Mouse (Mus musculus) intestine, embryonic 14.5 days (tissue): Measurements from ENCODE around the gene Slc6a8. TPM values are rescaled to one million over a fixed set of nuclear protein-coding genes. Genes with fewer than 3 reads are reported as not detected.
A peak's percentile ranks its signal among the peaks of the same experiment; 100 is the strongest.

Experiments
- ATAC-seq: fragments of 200-750 bp; cut with Nextera tagmentation; replicated peaks from 2 replicates; pipeline ENCODE4 v1.8.0; 2017; ENCODE audit warnings: low read depth, moderate number of reproducible peaks, moderate TSS enrichment, moderate library complexity; ENCODE audit not compliant: low FRiP score, low TSS enrichment
- DNase-seq: peaks from one replicate; pipeline ENCODE4 v3.0.0-alpha.2; 2018; ENCODE audit warnings: low spot score
- H3K27ac ChIP-seq: fragments of 300-500 bp; sonication (generic); 2 replicates; pipeline ENCODE4 v1.5.1; 2014; ENCODE audit warnings: low read depth, mild to moderate bottlenecking, control low read depth
- H3K27me3 ChIP-seq: fragments of 300-500 bp; sonication (generic); replicated peaks from 2 replicates; pipeline ENCODE4 v1.6.1; 2014; ENCODE audit warnings: low read length, control low read depth; ENCODE audit not compliant: control insufficient read depth, insufficient read depth
- H3K36me3 ChIP-seq: fragments of 300-500 bp; sonication (generic); 2 replicates; pipeline ENCODE4 v1.6.1; 2014; ENCODE audit warnings: low read length, control low read depth; ENCODE audit not compliant: control insufficient read depth, insufficient read depth
- H3K4me1 ChIP-seq: fragments of 300-500 bp; sonication (generic); replicated peaks from 2 replicates; pipeline ENCODE4 v1.6.1; 2014; ENCODE audit warnings: low read length, control low read depth, mixed read lengths; ENCODE audit not compliant: control insufficient read depth, insufficient read depth
- H3K4me2 ChIP-seq: fragments of 300-500 bp; sonication (generic); 2 replicates; pipeline ENCODE4 v1.6.1; 2014; ENCODE audit warnings: low read length
- H3K4me3 ChIP-seq: fragments of 300-500 bp; sonication (generic); 2 replicates; pipeline ENCODE4 v1.5.1; 2014; ENCODE audit warnings: low read depth, low read length, control low read depth, mixed read lengths
- H3K9ac ChIP-seq: fragments of 300-500 bp; sonication (generic); 2 replicates; pipeline ENCODE4 v1.6.1; 2014; ENCODE audit warnings: mild to moderate bottlenecking, low read length
- H3K9me3 ChIP-seq: fragments of 300-500 bp; sonication (generic); 2 replicates; pipeline ENCODE4 v1.6.1; 2016; ENCODE audit warnings: low read length, control low read depth; ENCODE audit not compliant: control insufficient read depth
- WGBS: fragments of 180-500 bp; shearing (Covaris S2); extraction: QIAGEN DNeasy Blood & Tissue Kit; methylation state at CpG from one replicate; pipeline ENCODE4 v1.1.7; 2014; 5-methylcytosine and 5-hydroxymethylcytosine counted together
- polyA plus RNA-seq: library from polyadenylated mRNA; unstranded; fragments of >200 nt; fragmentation: Nextera tagmentation; extraction: Ambion mirVana; gene quantifications from 2 replicates; pipeline ENCODE4 v1.2.1, GENCODE M21; 2014

Slc6a8 gene
- polyA plus RNA-seq = 9.1 and 10.8 TPM in 2 replicates

DNA sequence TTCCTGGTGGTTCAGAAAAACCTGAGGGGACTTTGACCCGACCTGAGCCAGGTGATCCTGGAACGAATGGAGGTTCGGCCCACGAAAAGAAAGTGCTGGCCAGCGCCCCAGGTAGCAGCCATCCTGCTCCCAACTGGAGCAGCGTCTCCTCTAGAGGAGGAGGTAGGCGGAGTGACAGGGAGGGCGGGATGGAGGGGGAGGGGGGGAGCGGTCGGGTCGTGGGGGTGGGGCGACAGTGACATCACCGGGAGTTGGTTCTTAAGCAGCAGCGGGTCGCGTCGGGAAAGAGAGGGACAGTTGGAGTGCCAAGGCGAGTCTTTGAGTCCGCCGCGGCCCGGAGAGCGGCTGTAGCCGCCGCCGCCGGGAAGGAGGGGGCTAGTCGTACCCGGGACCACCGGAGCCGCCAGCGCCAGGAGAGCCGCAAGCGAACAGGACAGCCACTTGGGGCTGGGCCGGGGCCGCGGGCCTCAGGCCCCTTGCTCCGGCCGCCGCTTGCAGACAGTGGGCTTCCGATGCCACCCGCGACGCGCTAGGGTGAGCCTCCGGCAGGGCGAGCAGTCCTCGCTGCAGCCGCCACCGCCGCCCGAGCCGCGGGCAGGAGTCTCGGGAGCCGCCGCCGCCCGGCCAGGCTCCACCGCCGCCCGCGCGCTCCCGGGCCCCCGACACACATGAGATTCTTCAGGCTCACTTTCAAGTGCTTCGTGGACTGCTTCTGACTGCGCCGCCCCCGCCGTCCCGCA lies at the start of gene Slc6a8:
TSS of gene Slc6a8 (plus strand) at position 272 of the 740 bp plus-strand sequence.
- 0 out of 2 replicates have a peak within 1 kb of the TSS, but pooled peaks have one; percentile 54 for H3K27ac ChIP-seq
- H3K4me1 ChIP-seq = 0 out of 2 replicates have a peak, but pooled peaks cover 3% of the 10 kb centered on the region
- whole genome bisulfite sequencing = 11% methylated on average over 33 of the region's 72 CpGs
- H3K4me2 ChIP-seq = peak within 1 kb of the TSS; percentile 62
- H3K36me3 ChIP-seq = 0 out of 2 replicates have a peak, but pooled peaks cover 3% of the 10 kb centered on the region
- DNase-seq (peak; percentile 79), ATAC-seq (peak; percentile 68)
- H3K9ac ChIP-seq = peak within 1 kb of the TSS; percentile 63
- H3K27me3 ChIP-seq = no peaks in the 10 kb centered on the region
- peak within 1 kb of the TSS; percentile 53 for H3K4me3 ChIP-seq
- no peaks in the 10 kb centered on the region for H3K9me3 ChIP-seq

DNA sequence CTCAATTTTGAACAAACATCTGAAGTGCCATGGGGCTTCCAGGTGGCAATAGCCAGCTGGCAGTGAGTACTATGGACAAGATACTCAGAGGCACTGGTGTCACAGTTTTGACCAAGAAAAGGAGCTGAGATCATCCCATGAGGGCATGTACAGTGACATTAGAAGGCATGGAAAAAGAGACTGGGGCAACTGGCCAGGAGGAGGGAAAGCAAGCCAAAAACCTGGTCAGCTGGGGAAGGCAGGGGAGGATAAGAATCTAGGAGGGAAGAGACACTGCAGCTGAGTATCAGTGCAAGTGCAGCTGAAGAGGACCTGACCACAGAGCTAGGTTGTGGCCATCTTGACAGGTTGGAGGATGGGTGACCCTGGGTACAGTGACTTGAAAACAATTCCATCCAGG lies 46.0 kb upstream of the Slc6a8 start:
- no peak overlapping the region for H3K9ac ChIP-seq
- H3K4me2 ChIP-seq = no peak overlapping the region
- no peak for DNase-seq
- no peak overlapping the region for H3K4me3 ChIP-seq
- no peak overlapping the region for H3K27ac ChIP-seq
- ATAC-seq = no peak
- no peaks in the 10 kb centered on the region for H3K36me3 ChIP-seq
- H3K4me1 ChIP-seq = no peaks in the 10 kb centered on the region
- no peaks in the 10 kb centered on the region for H3K9me3 ChIP-seq
- no peaks in the 10 kb centered on the region for H3K27me3 ChIP-seq

- Histone ChIP-seq H3K9me3 (no peaks in the 10 kb centered on the region), H3K4me2 (peak overlapping the region; percentile 37), H3K27me3 (peaks cover 35% of the 10 kb centered on the region), H3K4me1 (no peaks in the 10 kb centered on the region), H3K9ac (no peak overlapping the region), H3K36me3 (no peaks in the 10 kb centered on the region), H3K4me3 (no peak overlapping the region), H3K27ac (no peak overlapping the region)
- ATAC-seq (no peak), DNase-seq (no peak)
- WGBS = 12% methylated on average over 17 of the region's 19 CpGs
These were observed 37.5 kb upstream of the Slc6a8 start for GRCm38 (mm10) chrX:73635425-73635824.

DNA sequence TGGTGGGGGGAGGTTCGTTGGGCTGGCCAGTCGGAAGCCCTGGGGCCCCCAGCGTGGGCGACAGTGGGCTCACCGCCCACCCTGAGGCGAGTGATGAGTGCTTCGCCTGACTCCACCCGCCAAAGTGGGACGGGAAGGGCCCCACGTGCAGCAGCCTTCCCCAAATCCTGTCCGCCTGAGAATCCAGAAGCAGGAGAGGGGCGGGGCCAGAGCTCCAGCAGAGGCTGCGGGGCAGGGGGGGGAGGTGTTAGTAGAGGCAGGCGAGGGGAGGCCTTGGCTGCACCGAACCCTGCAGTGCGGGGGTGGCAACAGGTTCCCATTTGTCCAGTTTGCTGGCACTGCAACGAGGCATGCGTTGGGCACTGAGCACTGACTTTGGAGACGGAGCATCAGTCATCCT lies 35.5 kb upstream of the Slc6a8 start:
- no peak overlapping the region for H3K27ac ChIP-seq
- DNase-seq (peak; percentile 54), ATAC-seq (no peak)
- peak overlapping the region; percentile 50 for H3K4me2 ChIP-seq
- 11% methylated on average over 18 of the region's 19 CpGs for WGBS
- H3K4me3 ChIP-seq = peak overlapping the region; percentile 25
- H3K36me3 ChIP-seq = no peaks in the 10 kb centered on the region
- H3K27me3 ChIP-seq = peaks cover 35% of the 10 kb centered on the region
- H3K4me1 ChIP-seq = no peaks in the 10 kb centered on the region
- H3K9ac ChIP-seq = no peak overlapping the region
- no peaks in the 10 kb centered on the region for H3K9me3 ChIP-seq

- ATAC-seq (peak; percentile 65), DNase-seq (peak; percentile 70)
- Histone ChIP-seq H3K4me3 (peak within 1 kb of the TSS; percentile 37), H3K4me2 (peak within 1 kb of the TSS; percentile 58), H3K27me3 (peaks cover 31% of the 10 kb centered on the region), H3K9me3 (no peaks in the 10 kb centered on the region), H3K27ac (no peak within 1 kb of the TSS), H3K9ac (peak within 1 kb of the TSS; percentile 38), H3K4me1 (no peaks in the 10 kb centered on the region), H3K36me3 (no peaks in the 10 kb centered on the region)
- 4% methylated on average over 22 of the region's 28 CpGs for WGBS
These were observed 33.7 kb upstream of the Slc6a8 start, which contains the start of gene Dusp9 for GRCm38 (mm10) chrX:73639255-73639675. Gene Dusp9 (plus strand): TSS chrX:73639419.

DNA sequence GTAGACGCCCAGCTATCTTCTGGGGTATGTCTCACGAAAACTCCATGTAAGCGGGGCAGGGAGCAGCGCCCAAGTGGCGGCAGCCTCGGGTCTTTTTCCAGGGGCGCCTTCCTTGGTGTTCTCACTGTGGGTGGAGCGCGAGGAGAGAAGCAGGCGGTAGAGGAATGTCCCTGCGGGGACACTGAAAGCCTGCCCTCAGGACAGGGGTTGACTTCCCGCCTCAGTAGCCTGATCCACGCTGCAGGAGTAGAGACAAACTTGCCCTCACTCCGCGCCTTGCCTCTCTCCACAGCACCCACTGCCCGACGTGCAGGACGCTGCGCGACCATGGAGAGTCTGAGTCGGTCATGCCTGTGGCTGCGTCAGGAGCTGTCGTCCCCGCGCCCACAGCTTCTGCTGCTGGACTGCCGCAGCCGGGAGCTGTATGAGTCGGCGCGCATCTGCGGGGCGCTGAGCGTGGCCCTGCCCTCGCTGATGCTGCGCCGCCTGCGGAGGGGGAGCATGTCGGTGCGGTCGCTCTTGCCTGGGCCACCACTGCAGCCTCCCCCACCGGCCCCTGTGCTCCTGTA lies 33.0 kb upstream of the Slc6a8 start:
- no peaks in the 10 kb centered on the region for H3K36me3 ChIP-seq
- peak; percentile 20; the same call in 1 of the 2 replicates for ATAC-seq
- H3K4me2 ChIP-seq = peak overlapping the region; percentile 58
- 11% methylated on average over 41 of the region's 41 CpGs for WGBS
- no peaks in the 10 kb centered on the region for H3K4me1 ChIP-seq
- DNase-seq = peak; percentile 67
- peak overlapping the region; percentile 38; the same call in 1 of the 2 replicates for H3K9ac ChIP-seq
- H3K4me3 ChIP-seq = peak overlapping the region; percentile 37
- no peaks in the 10 kb centered on the region for H3K9me3 ChIP-seq
- H3K27ac ChIP-seq = no peak overlapping the region
- peaks cover 31% of the 10 kb centered on the region for H3K27me3 ChIP-seq

DNA sequence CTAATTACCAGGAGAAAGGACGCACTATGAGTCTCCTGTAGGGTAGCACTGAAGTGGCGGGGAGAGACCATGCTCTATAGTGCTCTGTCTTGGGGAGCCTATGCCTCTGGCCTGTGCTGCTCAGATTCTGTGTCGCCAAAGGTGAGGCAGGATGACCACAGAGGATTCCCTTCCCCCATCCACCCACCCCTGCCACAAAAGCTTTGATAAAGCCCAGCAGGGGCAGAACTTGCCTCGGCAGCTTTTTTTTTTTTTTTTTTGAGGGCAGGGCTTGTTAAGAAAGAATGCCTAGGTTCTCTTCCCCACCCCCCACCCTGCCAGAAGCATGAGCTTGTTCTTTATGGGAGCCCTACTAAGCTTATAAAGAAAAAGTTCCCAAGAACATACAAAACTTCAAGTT lies 27.8 kb upstream of the Slc6a8 start:
- Histone ChIP-seq H3K4me3 (no peak overlapping the region), H3K36me3 (no peaks in the 10 kb centered on the region), H3K27me3 (0 out of 2 replicates have a peak, but pooled peaks cover 2% of the 10 kb centered on the region), H3K4me2 (no peak overlapping the region), H3K9ac (no peak overlapping the region), H3K27ac (no peak overlapping the region), H3K9me3 (no peaks in the 10 kb centered on the region), H3K4me1 (no peaks in the 10 kb centered on the region)
- DNase-seq = no peak
- no peak for ATAC-seq
- 41% methylated on average over 4 of the region's 4 CpGs for WGBS

GRCm38 (mm10) chrX:73650869-73651268 lies 22.1 kb upstream of the Slc6a8 start:
- Histone ChIP-seq H3K4me1 (no peaks in the 10 kb centered on the region), H3K9ac (no peak overlapping the region)
- 56% methylated on average over 3 of the region's 3 CpGs for WGBS

More at GRCm38 (mm10) chrX:73650869-73651268, 22.1 kb upstream of the Slc6a8 start:
- Histone ChIP-seq H3K9me3 (no peaks in the 10 kb centered on the region), H3K27me3 (no peaks in the 10 kb centered on the region; the same call in 1 of the 2 replicates), H3K36me3 (no peaks in the 10 kb centered on the region), H3K4me3 (no peak overlapping the region), H3K27ac (no peak overlapping the region), H3K4me2 (no peak overlapping the region)
- no peak for ATAC-seq
- no peak for DNase-seq
